Mouse (Mus musculus): ENCODE measurements around the gene Cc2d1b. TPM values are rescaled to one million over a fixed set of nuclear protein-coding genes. Genes with fewer than 3 reads are reported as not detected.

Gene Cc2d1b
- polyA plus RNA-seq, 2 experiments from 2014 or later, result 23.4 to 34.7 TPM

DNA sequence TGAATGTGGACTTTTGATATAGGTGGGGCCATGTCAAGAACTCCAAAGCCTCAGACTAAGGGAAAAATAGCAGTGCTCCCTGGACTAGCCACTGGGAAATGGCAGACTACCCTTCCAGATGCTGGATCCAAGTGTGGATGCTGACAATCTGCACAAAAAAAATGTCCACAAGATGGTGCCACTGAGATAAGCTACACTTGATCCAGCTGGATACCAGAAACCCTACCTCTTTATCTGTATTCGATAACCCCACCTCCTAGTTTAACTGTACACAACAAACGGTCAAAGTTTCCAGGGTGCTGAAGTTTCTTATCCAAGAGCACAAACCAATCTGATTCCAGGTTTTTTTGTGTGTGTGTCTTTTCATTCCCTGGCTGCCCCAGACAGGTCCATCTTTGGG is 44.7 kb downstream of the Cc2d1b start:
- no peak for ATAC-seq

Other genes with a start within 250 kb of the Cc2d1b start
- not detected for gene Shisal2a, start 236.6 kb upstream of the Cc2d1b start, polyA plus RNA-seq (2017; shearing (Covaris generic))
- gene Gpx7, start 213.0 kb upstream of the Cc2d1b start, polyA plus RNA-seq (2017; shearing (Covaris generic)), result 1 to 10 TPM; 1.7 to 4.3 TPM
- gene Tut4, start 160.5 kb upstream of the Cc2d1b start, polyA plus RNA-seq (2017; shearing (Covaris generic)), result 10 to 100 TPM; 56.1 to 74.4 TPM
- gene Prpf38a, start 40.6 kb upstream of the Cc2d1b start, polyA plus RNA-seq (2017; shearing (Covaris generic)), result 10 to 100 TPM; 52.3 to 71.5 TPM
- 1 to 10 TPM; 3.0 to 3.7 TPM for gene Orc1, start 40.5 kb upstream of the Cc2d1b start, polyA plus RNA-seq (2017; shearing (Covaris generic))
- gene 3110021N24Rik, start 99.7 kb downstream of the Cc2d1b start, polyA plus RNA-seq (2017; shearing (Covaris generic)), result not detected
- under 1 TPM; 0.42 to 0.69 TPM for gene Zfyve9, start 160.9 kb downstream of the Cc2d1b start, polyA plus RNA-seq (2017; shearing (Covaris generic))
- gene Btf3l4, start 213.7 kb downstream of the Cc2d1b start, polyA plus RNA-seq (2017; shearing (Covaris generic)), result 10 to 100 TPM; 72.3 to 73.4 TPM
- gene Txndc12, start 214.7 kb downstream of the Cc2d1b start, polyA plus RNA-seq (2017; shearing (Covaris generic)), result 10 to 100 TPM; 58.5 to 69.9 TPM
- 10 to 100 TPM; 12.7 to 13.4 TPM for gene Kti12, start 227.8 kb downstream of the Cc2d1b start, polyA plus RNA-seq (2017; shearing (Covaris generic))
- under 1 TPM in 1 of 2 experiments, not detected in 1; 0.29 TPM for gene A730015C16Rik, start 228.7 kb downstream of the Cc2d1b start, polyA plus RNA-seq (2017; shearing (Covaris generic))